Mouse (Mus musculus) forebrain, embryonic 11.5 days (tissue): ENCODE results near the gene Lamtor1. TPM values are rescaled to one million over a fixed set of nuclear protein-coding genes. Genes with fewer than 3 reads are reported as not detected.

Source experiments
- ATAC-seq: fragments of 200-750 bp; cut with Nextera tagmentation; replicated peaks from 2 replicates; pipeline ENCODE4 v1.8.0; 2017; ENCODE audit warnings: moderate TSS enrichment; ENCODE audit not compliant: low FRiP score
- DNase-seq: peaks from one replicate; pipeline ENCODE4 v3.0.0-alpha.2; 2017; ENCODE audit warnings: low spot score
- H3K27ac ChIP-seq: fragments of 300-500 bp; sonication (generic); 2 replicates; pipeline ENCODE4 v1.5.1; 2014; ENCODE audit warnings: low read depth, low read length
- H3K27me3 ChIP-seq: fragments of 300-500 bp; sonication (generic); 2 replicates; pipeline ENCODE4 v1.6.1; 2014; ENCODE audit warnings: mild to moderate bottlenecking, low read length, mixed read lengths; ENCODE audit not compliant: control insufficient read depth, insufficient read depth
- H3K36me3 ChIP-seq: fragments of 300-500 bp; sonication (generic); 2 replicates; pipeline ENCODE4 v1.6.1; 2014; ENCODE audit warnings: mild to moderate bottlenecking, low read length, moderate library complexity, mixed read lengths; ENCODE audit not compliant: control insufficient read depth, insufficient read depth
- H3K4me1 ChIP-seq: fragments of 300-500 bp; sonication (generic); replicated peaks from 2 replicates; pipeline ENCODE4 v1.6.1; 2014; ENCODE audit warnings: low read length, mixed read lengths; ENCODE audit not compliant: control insufficient read depth, insufficient read depth
- H3K4me2 ChIP-seq: fragments of 300-500 bp; sonication (generic); 2 replicates; pipeline ENCODE4 v1.6.1; 2014; ENCODE audit warnings: low read depth, mild to moderate bottlenecking, low read length, moderate library complexity, mixed read lengths; ENCODE audit not compliant: severe bottlenecking
- H3K4me3 ChIP-seq: fragments of 300-500 bp; sonication (generic); 2 replicates; pipeline ENCODE4 v1.5.1; 2014; ENCODE audit warnings: low read depth, low read length
- H3K9ac ChIP-seq: fragments of 300-500 bp; sonication (generic); 2 replicates; pipeline ENCODE4 v1.6.1; 2014; ENCODE audit warnings: low read length
- H3K9me3 ChIP-seq: fragments of 300-500 bp; sonication (generic); 2 replicates; pipeline ENCODE4 v1.6.1; 2016; ENCODE audit warnings: low read length, mixed read lengths; ENCODE audit not compliant: control insufficient read depth
- WGBS: fragments of 180-500 bp; shearing (Covaris S2); extraction: QIAGEN DNeasy Blood & Tissue Kit; methylation state at CpG from one replicate; pipeline ENCODE4 v1.1.7; 2014; 5-methylcytosine and 5-hydroxymethylcytosine counted together
- polyA plus RNA-seq: library from polyadenylated mRNA; unstranded; fragments of >200 nt; fragmentation: Nextera tagmentation; extraction: Ambion mirVana; gene quantifications from 2 replicates; pipeline ENCODE4 v1.2.1, GENCODE M21; 2014

Gene Lamtor1
- polyA plus RNA-seq, 1 experiment from 2014 or later = 126 TPM

- ATAC-seq (peak; percentile 46), DNase-seq (no peak)
- no peaks in the 10 kb centered on the region for H3K9me3 ChIP-seq
- H3K9ac ChIP-seq = no peak overlapping the region
- H3K36me3 ChIP-seq = no peaks in the 10 kb centered on the region
- WGBS = 48% methylated on average over 13 of the region's 13 CpGs
- no peak overlapping the region for H3K4me2 ChIP-seq
- H3K4me1 ChIP-seq = no peaks in the 10 kb centered on the region
- no peaks in the 10 kb centered on the region for H3K27me3 ChIP-seq
- no peak overlapping the region for H3K4me3 ChIP-seq
- H3K27ac ChIP-seq = peak overlapping the region; percentile 12; the same call in 1 of the 2 replicates
These were observed 37.2 kb upstream of the Lamtor1 start for GRCm38 (mm10) chr7:101868241-101869162.

DNA sequence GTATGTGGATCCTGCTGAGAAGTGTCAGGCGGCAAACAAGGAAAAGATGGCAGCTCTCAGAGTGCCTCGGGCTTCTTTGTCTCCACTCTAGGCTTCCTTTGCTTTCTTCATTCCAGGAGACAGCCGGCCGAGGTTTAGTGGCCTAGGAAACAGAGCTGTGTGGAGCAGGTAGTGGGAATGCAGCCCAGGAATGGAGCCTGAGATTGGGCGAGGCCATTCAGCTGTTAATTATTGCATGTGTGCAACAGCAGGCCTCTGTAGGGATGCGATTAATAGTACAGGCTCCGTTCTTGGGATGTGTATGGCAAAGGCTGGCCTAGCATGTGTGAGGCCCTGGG lies 36.6 kb upstream of the Lamtor1 start:
- WGBS = 44% methylated on average over 7 of the region's 7 CpGs
- peak; percentile 61; the same call in 1 of the 2 replicates for ATAC-seq

GRCm38 (mm10) chr7:101870629-101871028 lies 35.1 kb upstream of the Lamtor1 start, which contains the start of gene Folr1:
Gene Folr1 (minus strand): TSS chr7:101870788.
- H3K4me3 ChIP-seq = no peak within 1 kb of the TSS
- H3K27me3 ChIP-seq = no peaks in the 10 kb centered on the region
- ATAC-seq = no peak
- no peak within 1 kb of the TSS for H3K27ac ChIP-seq
- no peak within 1 kb of the TSS for H3K9ac ChIP-seq
- no peaks in the 10 kb centered on the region for H3K9me3 ChIP-seq
- no peaks in the 10 kb centered on the region for H3K36me3 ChIP-seq
- H3K4me2 ChIP-seq = no peak within 1 kb of the TSS
- DNase-seq = no peak
- H3K4me1 ChIP-seq = no peaks in the 10 kb centered on the region
- WGBS = 85% methylated on average over 2 of the region's 2 CpGs

More for the DNA sequence above, 36.6 kb upstream of the Lamtor1 start:
- Histone ChIP-seq H3K4me2 (no peak overlapping the region), H3K9me3 (no peaks in the 10 kb centered on the region), H3K4me3 (no peak overlapping the region), H3K9ac (no peak overlapping the region), H3K27ac (no peak overlapping the region), H3K27me3 (no peaks in the 10 kb centered on the region), H3K36me3 (no peaks in the 10 kb centered on the region), H3K4me1 (no peaks in the 10 kb centered on the region)
- DNase-seq = peak; percentile 61

GRCm38 (mm10) chr7:101871296-101871695 lies 34.4 kb upstream of the Lamtor1 start:
- Histone ChIP-seq H3K9ac (no peak overlapping the region), H3K4me2 (no peak overlapping the region), H3K36me3 (no peaks in the 10 kb centered on the region), H3K4me3 (no peak overlapping the region), H3K27me3 (no peaks in the 10 kb centered on the region), H3K4me1 (no peaks in the 10 kb centered on the region), H3K27ac (no peak overlapping the region), H3K9me3 (no peaks in the 10 kb centered on the region)
- ATAC-seq (no peak), DNase-seq (no peak)
- 83% methylated on average over 3 of the region's 3 CpGs for WGBS

GRCm38 (mm10) chr7:101875978-101876377 lies 29.7 kb upstream of the Lamtor1 start:
- no peaks in the 10 kb centered on the region for H3K27me3 ChIP-seq
- no peak for ATAC-seq
- no peaks in the 10 kb centered on the region for H3K36me3 ChIP-seq
- H3K4me2 ChIP-seq = no peak overlapping the region
- no peak overlapping the region for H3K4me3 ChIP-seq
- WGBS = 79% methylated on average over 1 of the region's 1 CpGs
- H3K4me1 ChIP-seq = no peaks in the 10 kb centered on the region
- no peak overlapping the region for H3K9ac ChIP-seq
- DNase-seq = no peak
- H3K9me3 ChIP-seq = no peaks in the 10 kb centered on the region
- no peak overlapping the region for H3K27ac ChIP-seq

GRCm38 (mm10) chr7:101880855-101881254 lies 24.8 kb upstream of the Lamtor1 start:
- no peaks in the 10 kb centered on the region for H3K36me3 ChIP-seq
- WGBS = 72% methylated on average over 4 of the region's 4 CpGs
- DNase-seq (no peak), ATAC-seq (no peak)
- no peaks in the 10 kb centered on the region for H3K4me1 ChIP-seq
- no peak overlapping the region for H3K9ac ChIP-seq
- no peak overlapping the region for H3K27ac ChIP-seq
- no peaks in the 10 kb centered on the region for H3K27me3 ChIP-seq
- H3K9me3 ChIP-seq = no peaks in the 10 kb centered on the region
- H3K4me3 ChIP-seq = no peak overlapping the region
- no peak overlapping the region for H3K4me2 ChIP-seq

GRCm38 (mm10) chr7:101882413-101883154 lies 23.1 kb upstream of the Lamtor1 start:
- H3K9me3 ChIP-seq = no peaks in the 10 kb centered on the region
- no peaks in the 10 kb centered on the region for H3K36me3 ChIP-seq
- no peaks in the 10 kb centered on the region for H3K4me1 ChIP-seq
- no peak overlapping the region for H3K27ac ChIP-seq
- H3K9ac ChIP-seq = no peak overlapping the region
- 68% methylated on average over 9 of the region's 9 CpGs for WGBS
- no peak for ATAC-seq
- no peaks in the 10 kb centered on the region for H3K27me3 ChIP-seq
- no peak for DNase-seq
- H3K4me3 ChIP-seq = no peak overlapping the region
- no peak overlapping the region for H3K4me2 ChIP-seq

GRCm38 (mm10) chr7:101884160-101884559 lies 21.5 kb upstream of the Lamtor1 start:
- Histone ChIP-seq H3K4me3 (no peak overlapping the region), H3K27ac (no peak overlapping the region), H3K4me2 (no peak overlapping the region), H3K9me3 (no peaks in the 10 kb centered on the region), H3K27me3 (no peaks in the 10 kb centered on the region), H3K36me3 (no peaks in the 10 kb centered on the region), H3K9ac (no peak overlapping the region), H3K4me1 (no peaks in the 10 kb centered on the region)
- ATAC-seq (no peak), DNase-seq (no peak)
- 93% methylated on average over 4 of the region's 4 CpGs for WGBS
